Mouse (Mus musculus) bone marrow, adult 2 months (tissue): ENCODE results near the gene Dnajc11. TPM values are rescaled to one million over a fixed set of nuclear protein-coding genes. Genes with fewer than 3 reads are reported as not detected.
A peak's percentile ranks its signal among the peaks of the same experiment; 100 is the strongest.

Experiments
- H3K27ac ChIP-seq: fragments of 200-500 bp; 2 replicates; pipeline ENCODE4 v1.5.1; 2012; ENCODE audit warnings: low read depth, mild to moderate bottlenecking, control low read depth, inconsistent platforms, low read length; ENCODE audit not compliant: control insufficient read depth, poor library complexity, insufficient read depth
- H3K4me1 ChIP-seq: fragments of 200-500 bp; 2 replicates; pipeline ENCODE4 v1.6.1; 2011; ENCODE audit warnings: low read length; ENCODE audit not compliant: control insufficient read depth, insufficient read depth
- H3K4me3 ChIP-seq: fragments of 200-500 bp; replicated peaks from 2 replicates; pipeline ENCODE3; 2011; ENCODE audit warnings: mild to moderate bottlenecking, low read depth, low read length, control low read depth; ENCODE audit not compliant: control insufficient read depth
- CTCF ChIP-seq: fragments of 200-500 bp; IDR thresholded peaks from 2 replicates; pipeline ENCODE4 v1.5.1; 2011; ENCODE audit warnings: low read length, control low read depth; ENCODE audit not compliant: control insufficient read depth, insufficient read depth
- POLR2A ChIP-seq: fragments of 200-500 bp; IDR thresholded peaks from 2 replicates; pipeline ENCODE4 v1.6.1; 2011; ENCODE audit warnings: low read depth, mild to moderate bottlenecking, control low read depth, low read length, borderline replicate concordance; ENCODE audit not compliant: control insufficient read depth
- WGBS: fragments of 180-500 bp; shearing (Covaris S2); methylation state at CpG from one replicate; pipeline ENCODE4 v1.1.7; 2018; 5-methylcytosine and 5-hydroxymethylcytosine counted together
- polyA plus RNA-seq: library from polyadenylated mRNA; stranded (reverse); fragments of >200 nt; gene quantifications from 2 replicates; pipeline ENCODE4 v1.2.4, GENCODE M21; 2011; ENCODE audit warnings: low replicate concordance; ENCODE audit not compliant: missing spikeins, insufficient read depth, insufficient read length

Gene Dnajc11
- polyA plus RNA-seq, 1 experiment: 79.8 TPM

DNA sequence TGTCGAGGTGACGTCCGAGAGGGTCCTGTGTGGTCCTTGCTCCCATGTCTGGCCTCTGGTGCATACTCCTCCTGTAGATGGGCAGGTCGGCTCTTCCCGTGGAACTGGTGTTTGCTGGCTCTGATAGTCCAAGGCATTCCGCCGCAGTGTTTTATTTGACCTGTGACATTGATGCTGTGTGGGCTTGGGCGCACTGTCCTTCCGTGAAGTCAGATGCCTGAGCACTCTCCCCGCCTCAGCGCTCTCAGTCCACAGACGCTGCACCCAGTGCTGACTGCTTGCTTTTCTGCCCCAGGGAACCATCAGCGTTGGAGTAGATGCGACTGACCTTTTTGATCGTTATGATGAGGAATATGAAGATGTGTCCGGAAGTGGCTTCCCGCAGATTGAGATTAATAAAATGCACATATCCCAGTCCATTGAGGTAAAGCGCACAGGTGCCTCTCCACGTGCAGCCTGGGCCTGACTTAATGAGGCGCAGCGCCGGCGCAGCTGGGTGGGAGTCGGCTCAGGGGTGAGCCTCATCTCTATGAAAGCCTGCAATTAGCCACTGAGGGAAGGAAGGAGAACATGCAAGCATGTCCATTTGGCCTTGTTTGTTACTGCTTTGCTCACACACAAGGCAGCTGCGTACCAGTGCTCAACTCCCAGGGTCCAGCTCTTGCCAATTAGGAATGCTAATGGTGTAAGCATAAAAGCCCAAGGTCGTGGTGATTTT lies 34.9 kb downstream of the Dnajc11 start:
- TF ChIP-seq POLR2A (no peak), CTCF (no peak)
- 94% methylated on average over 26 of the region's 26 CpGs for WGBS
- Histone ChIP-seq H3K4me1 (no peaks in the 10 kb centered on the region; the same call in 1 of the 2 replicates), H3K27ac (no peak overlapping the region), H3K4me3 (no peak overlapping the region)

DNA sequence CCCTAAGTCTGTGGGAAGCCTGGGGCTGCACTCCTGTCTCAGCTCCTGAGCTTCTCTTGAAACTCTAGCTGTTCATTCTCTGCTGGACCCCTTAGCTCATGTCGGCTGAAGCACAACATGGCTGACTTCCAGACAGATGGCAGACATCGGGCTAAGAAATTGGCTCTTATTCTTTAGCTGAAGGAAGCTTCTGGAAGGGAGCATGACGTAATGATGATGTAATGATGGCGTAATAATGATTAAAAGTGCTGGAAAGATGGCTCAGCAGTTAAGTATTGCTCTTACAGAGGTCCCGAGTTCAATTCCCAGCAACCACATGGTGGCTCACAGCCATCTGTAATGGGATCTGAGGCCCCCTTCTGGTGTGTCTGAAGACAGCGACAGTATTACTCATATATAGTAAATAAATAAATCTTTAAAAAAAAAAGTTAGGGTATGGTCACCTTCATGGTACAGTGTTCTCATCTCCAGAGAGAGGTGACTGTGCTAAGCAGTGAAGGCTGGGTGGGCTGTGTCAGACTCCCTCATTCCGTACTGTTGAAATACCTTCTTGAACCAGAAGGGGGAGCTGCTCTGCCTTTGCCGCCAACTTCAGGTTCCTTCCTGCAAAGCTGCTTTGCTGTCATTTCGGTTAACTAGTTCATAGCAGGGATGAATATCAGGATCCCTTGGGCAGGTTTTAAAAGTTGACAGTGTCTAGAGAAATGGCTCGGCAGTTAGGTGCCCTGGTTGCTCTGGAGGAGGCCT lies 38.9 kb downstream of the Dnajc11 start:
- 67% methylated on average over 10 of the region's 10 CpGs for WGBS
- Histone ChIP-seq H3K4me1 (no peaks in the 10 kb centered on the region), H3K27ac (no peak overlapping the region), H3K4me3 (no peak overlapping the region)
- TF ChIP-seq CTCF: peak; percentile 73
- no peak for TF ChIP-seq POLR2A

GRCm38 (mm10) chr4:151975441-151975840 lies 42.0 kb downstream of the Dnajc11 start:
- no peak overlapping the region for H3K27ac ChIP-seq
- 0 out of 2 replicates have a peak, but pooled peaks cover 2% of the 10 kb centered on the region for H3K4me1 ChIP-seq
- WGBS: 84% methylated on average over 3 of the region's 3 CpGs
- no peak overlapping the region for H3K4me3 ChIP-seq
- no peak for TF ChIP-seq POLR2A
- TF ChIP-seq CTCF: no peak

GRCm38 (mm10) chr4:151977748-151978147 lies 44.3 kb downstream of the Dnajc11 start:
- H3K4me3 ChIP-seq: no peak overlapping the region
- TF ChIP-seq POLR2A (no peak), CTCF (peak; percentile 86)
- H3K4me1 ChIP-seq: 0 out of 2 replicates have a peak, but pooled peaks cover 2% of the 10 kb centered on the region
- 42% methylated on average over 10 of the region's 10 CpGs for WGBS
- peak overlapping the region; percentile 18; the same call in 1 of the 2 replicates for H3K27ac ChIP-seq

- no peak for TF ChIP-seq POLR2A
- no peak for TF ChIP-seq CTCF
- Histone ChIP-seq H3K4me1 (0 out of 2 replicates have a peak, but pooled peaks cover 2% of the 10 kb centered on the region), H3K4me3 (no peak overlapping the region), H3K27ac (no peak overlapping the region)
- 78% methylated on average over 8 of the region's 8 CpGs for WGBS
Measured at GRCm38 (mm10) chr4:151980699-151981098, 47.2 kb downstream of the Dnajc11 start.

DNA sequence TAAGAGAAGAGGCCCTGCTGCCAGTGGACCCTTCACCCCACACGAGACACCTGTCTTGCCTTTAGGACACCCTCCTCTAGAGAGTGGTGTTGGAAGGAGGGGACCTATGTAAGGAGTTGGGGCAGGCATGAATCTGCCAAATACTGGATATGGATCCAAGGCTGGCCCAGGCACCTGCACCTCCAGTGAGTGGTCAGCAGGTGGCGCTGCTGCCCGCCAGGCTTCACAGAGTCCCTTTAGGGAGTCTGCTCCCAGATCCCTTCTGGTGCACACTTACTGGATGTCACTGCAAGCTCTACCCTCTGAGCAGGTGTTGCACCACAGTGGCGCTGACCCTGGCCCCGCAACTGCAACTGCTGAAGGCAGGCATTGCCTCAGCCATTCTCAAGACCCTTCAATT lies 47.9 kb downstream of the Dnajc11 start:
- no peak for TF ChIP-seq POLR2A
- TF ChIP-seq CTCF: peak; percentile 99
- 0 out of 2 replicates have a peak, but pooled peaks cover 2% of the 10 kb centered on the region for H3K4me1 ChIP-seq
- no peak overlapping the region for H3K27ac ChIP-seq
- no peak overlapping the region for H3K4me3 ChIP-seq
- WGBS: 10% methylated on average over 5 of the region's 5 CpGs

DNA sequence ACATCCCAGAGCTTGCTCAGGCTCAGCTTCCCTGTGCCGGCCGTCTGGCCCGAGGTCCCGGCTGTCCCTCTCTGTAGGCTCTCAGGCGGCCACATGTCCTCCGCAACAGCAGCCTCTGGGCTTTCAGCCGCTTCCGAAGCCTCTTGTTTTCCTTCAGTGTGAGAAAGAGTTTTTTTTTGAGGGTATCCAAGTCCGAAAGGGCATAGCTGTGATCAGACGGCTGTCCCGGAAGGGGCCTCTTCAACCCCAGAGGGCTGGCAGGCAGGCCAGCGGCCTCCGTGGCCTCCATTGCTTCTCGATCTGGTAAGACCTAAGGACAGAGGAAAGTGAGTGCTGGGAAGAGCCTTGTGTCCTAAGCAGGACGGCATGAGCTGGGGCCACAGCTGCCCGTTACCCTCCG lies 49.6 kb downstream of the Dnajc11 start:
- WGBS: 83% methylated on average over 17 of the region's 17 CpGs
- H3K27ac ChIP-seq: no peak overlapping the region

DNA sequence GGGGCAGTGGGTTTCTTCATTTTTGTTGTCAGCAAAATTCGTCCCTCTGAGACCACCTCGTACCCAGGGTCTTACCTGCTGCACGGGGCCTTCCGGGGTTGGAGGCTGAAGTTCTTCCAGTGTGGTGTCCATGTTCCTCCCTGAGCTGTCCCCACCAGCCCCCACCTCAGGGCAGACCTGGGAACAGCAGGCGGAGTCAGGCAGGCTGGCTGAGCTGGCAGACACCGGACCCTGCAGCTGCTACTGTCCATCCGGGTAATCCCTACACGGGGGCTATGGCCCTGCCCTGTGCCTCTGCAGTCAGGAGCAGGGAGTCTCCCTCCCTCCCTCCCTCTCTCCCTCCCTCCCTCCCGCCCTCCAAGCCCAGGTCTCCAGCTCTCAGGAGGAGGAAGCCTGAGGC lies 50.1 kb downstream of the Dnajc11 start:
- Histone ChIP-seq H3K4me1 (no peaks in the 10 kb centered on the region; the same call in 1 of the 2 replicates), H3K27ac (no peak overlapping the region), H3K4me3 (no peak overlapping the region)
- TF ChIP-seq CTCF (no peak), POLR2A (no peak)
- 86% methylated on average over 9 of the region's 9 CpGs for WGBS

More for the DNA sequence above, 49.6 kb downstream of the Dnajc11 start:
- TF ChIP-seq POLR2A (no peak), CTCF (no peak)
- Histone ChIP-seq H3K4me1 (0 out of 2 replicates have a peak, but pooled peaks cover 1% of the 10 kb centered on the region), H3K4me3 (no peak overlapping the region)

- H3K4me1 ChIP-seq: no peaks in the 10 kb centered on the region; the same call in 1 of the 2 replicates
- no peak overlapping the region for H3K27ac ChIP-seq
- no peak overlapping the region for H3K4me3 ChIP-seq
- TF ChIP-seq POLR2A: no peak
- TF ChIP-seq CTCF: no peak
- WGBS: 54% methylated on average over 10 of the region's 10 CpGs
Measured at GRCm38 (mm10) chr4:151985886-151986285, 52.4 kb downstream of the Dnajc11 start.
